Mouse (Mus musculus): ENCODE measurements at regions not wholly inside any gene's neighbourhood (a gene's known extent, or its start where the extent isn't known, plus 50 kb on each side); places are given as distances from the start of the nearest gene placed in this dataset.
A peak's percentile ranks its signal among the peaks of the same experiment; 100 is the strongest.

GRCm38 (mm10) chr1:72006696-72007291 is 205.3 kb downstream of the Mreg start:
- 25% methylated on average over 7 of the region's 7 CpGs for WGBS

GRCm38 (mm10) chr1:72005956-72006355 is 206.2 kb downstream of the Mreg start:
- no peak overlapping the region for H3K4me3 ChIP-seq
- no peaks in the 10 kb centered on the region for H3K27me3 ChIP-seq (ENCODE audit: insufficient read depth, poor library complexity, severe bottlenecking)
- no peaks in the 10 kb centered on the region for H3K9me3 ChIP-seq
- DNase-seq (ENCODE audit: low spot score) = no peak
- no peak overlapping the region for H3K27ac ChIP-seq
- H3K36me3 ChIP-seq = no peaks in the 10 kb centered on the region
- 28% methylated on average over 8 of the region's 8 CpGs for WGBS
- H3K4me1 ChIP-seq = peaks cover 32% of the 10 kb centered on the region

More at GRCm38 (mm10) chr1:72006696-72007291, 205.3 kb downstream of the Mreg start:
- Histone ChIP-seq H3K4me3 (0 out of 2 replicates have a peak overlapping the region, but pooled peaks have one; percentile 3), H3K27ac (peak overlapping the region; percentile 73), H3K36me3 (no peaks in the 10 kb centered on the region), H3K9me3 (no peaks in the 10 kb centered on the region), H3K27me3 (ENCODE audit: insufficient read depth, poor library complexity, severe bottlenecking) (no peaks in the 10 kb centered on the region), H3K4me1 (peaks cover 29% of the 10 kb centered on the region)
- no peak for DNase-seq (ENCODE audit: low spot score)

- Histone ChIP-seq H3K4me3 (no peak overlapping the region), H3K27ac (no peak overlapping the region), H3K4me1 (peaks cover 34% of the 10 kb centered on the region), H3K9me3 (no peaks in the 10 kb centered on the region), H3K27me3 (ENCODE audit: insufficient read depth, poor library complexity, severe bottlenecking) (no peaks in the 10 kb centered on the region), H3K36me3 (no peaks in the 10 kb centered on the region)
- 72% methylated on average over 7 of the region's 7 CpGs for WGBS
- no peak for DNase-seq (ENCODE audit: low spot score)
These were observed 206.6 kb downstream of the Mreg start for GRCm38 (mm10) chr1:72005550-72005949.

DNA sequence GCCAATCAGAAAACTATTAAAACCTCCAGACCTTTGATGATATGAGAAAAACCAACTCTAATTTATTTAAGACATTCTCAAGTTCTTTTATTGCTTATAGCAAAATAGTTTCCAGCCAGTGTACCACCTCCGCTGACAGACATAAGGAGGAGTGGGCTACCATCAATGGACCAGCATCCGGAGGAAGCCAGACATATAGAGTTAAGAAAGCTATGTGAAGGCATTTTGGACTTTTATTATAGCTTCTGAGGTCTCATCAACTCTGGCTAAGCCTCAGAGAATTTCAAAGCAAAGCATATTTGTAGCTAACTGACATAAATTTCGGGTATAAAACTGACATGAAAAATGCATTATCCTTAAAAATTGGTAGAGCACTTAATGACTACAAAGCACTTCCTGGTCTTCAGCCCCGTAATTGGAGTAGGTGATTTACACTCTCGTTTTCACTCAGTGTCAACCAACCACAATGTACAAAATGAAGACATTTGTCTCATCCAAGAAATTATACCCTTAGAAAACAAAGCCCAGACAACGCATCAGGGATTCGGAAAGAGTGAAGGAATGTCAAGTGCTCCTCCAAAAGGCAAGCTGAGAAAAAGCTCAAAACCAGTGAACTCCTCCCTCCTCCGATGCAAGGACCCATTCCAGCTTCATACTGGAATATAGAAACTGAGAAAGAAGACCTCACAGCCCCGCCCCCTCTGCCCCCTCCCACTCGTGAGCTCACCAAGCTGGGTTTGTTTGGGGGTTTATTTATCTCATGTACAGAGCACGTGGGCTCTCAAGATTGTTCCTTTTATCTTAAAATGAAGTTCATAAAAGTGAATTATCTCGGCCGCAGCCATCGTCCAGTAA is 208.5 kb downstream of the Mreg start:
- Histone ChIP-seq H3K36me3 (no peaks in the 10 kb centered on the region), H3K27ac (no peak overlapping the region), H3K27me3 (ENCODE audit: insufficient read depth, poor library complexity, severe bottlenecking) (no peaks in the 10 kb centered on the region), H3K4me1 (peaks cover 27% of the 10 kb centered on the region), H3K9me3 (no peaks in the 10 kb centered on the region), H3K4me3 (no peak overlapping the region)
- 82% methylated on average over 14 of the region's 14 CpGs for WGBS
- DNase-seq (ENCODE audit: low spot score) = no peak

DNA sequence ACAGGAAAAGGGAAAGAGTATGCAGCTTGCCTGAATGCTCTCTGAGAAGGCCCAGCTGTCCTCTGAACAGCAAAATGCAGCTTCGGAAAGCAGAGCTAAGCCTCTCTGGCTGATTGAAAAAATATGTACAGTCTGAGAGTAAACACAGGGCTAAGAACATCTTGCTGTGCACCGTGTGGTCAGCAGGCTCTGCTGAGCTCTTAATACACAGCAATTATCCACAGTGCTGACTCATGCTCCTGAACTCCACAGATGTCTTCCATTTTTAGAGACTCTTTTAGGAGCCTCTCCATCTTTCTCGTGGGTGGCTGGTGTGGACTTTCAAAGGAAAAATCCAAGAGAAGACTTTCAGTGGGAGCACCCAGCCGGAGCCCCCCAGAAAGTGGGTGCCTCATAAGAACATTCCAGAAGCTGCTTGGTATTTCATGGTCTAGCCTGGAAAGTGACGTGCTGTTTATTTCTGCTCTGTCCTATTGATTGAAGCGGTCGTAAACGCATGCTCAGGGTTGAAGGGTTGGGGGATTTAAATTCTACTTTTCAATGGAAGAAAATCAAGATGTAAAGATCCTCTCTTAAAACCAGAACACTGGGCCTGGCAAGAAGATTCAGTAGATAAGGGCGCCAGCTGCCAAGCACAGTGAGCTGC is 209.5 kb downstream of the Mreg start:
- no peaks in the 10 kb centered on the region for H3K36me3 ChIP-seq
- peaks cover 27% of the 10 kb centered on the region for H3K4me1 ChIP-seq
- no peak overlapping the region for H3K4me3 ChIP-seq
- no peak overlapping the region for H3K27ac ChIP-seq
- WGBS = 71% methylated on average over 9 of the region's 9 CpGs
- no peak for DNase-seq (ENCODE audit: low spot score)
- H3K27me3 ChIP-seq (ENCODE audit: insufficient read depth, poor library complexity, severe bottlenecking) = no peaks in the 10 kb centered on the region
- no peaks in the 10 kb centered on the region for H3K9me3 ChIP-seq

DNA sequence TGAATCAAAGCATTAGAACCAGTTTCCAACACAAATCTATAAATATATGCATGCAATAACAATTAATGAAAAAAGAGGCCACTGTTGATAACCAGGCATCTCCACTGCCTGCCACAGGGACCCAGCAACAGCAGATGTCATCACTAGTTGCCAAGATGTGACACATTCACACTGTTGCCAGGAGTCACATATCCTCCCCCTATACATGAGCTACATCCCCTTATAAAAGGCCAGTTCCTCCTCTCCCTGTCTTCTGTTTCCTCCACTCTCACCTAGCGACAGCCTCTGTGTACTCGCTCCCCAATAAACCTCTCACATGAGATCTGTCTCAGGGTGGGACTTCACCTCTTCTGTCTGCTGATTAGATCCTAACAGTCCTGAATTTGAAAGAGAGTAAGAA is 211.4 kb downstream of the Mreg start:
- DNase-seq (ENCODE audit: low spot score) = no peak
- Histone ChIP-seq H3K4me3 (no peak overlapping the region), H3K27me3 (ENCODE audit: insufficient read depth, poor library complexity, severe bottlenecking) (no peaks in the 10 kb centered on the region), H3K27ac (no peak overlapping the region), H3K4me1 (peaks cover 14% of the 10 kb centered on the region), H3K36me3 (no peaks in the 10 kb centered on the region), H3K9me3 (no peaks in the 10 kb centered on the region)
- WGBS = 57% methylated on average over 2 of the region's 2 CpGs

DNA sequence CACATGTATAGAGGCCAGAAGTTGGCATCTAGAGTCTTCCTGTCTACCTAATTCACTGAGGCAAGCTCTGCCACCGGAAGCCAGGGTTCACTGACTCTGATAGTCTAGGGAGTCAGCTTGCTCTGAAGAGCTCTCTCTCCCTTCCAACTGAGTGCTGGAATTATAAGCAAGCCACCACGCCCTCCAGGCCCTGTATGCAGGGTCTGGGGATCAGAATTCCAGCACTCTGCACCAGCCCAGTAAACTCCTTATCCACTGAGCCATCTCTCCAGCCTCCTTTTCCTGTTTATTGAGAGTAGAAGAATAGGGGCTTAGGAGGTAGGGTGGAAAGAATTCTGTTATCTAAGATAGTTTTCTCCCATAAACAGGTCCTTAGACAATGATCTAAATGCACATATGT is 215.3 kb downstream of the Mreg start:
- no peaks in the 10 kb centered on the region for H3K9me3 ChIP-seq

GRCm38 (mm10) chr1:71996234-71996619 is 215.9 kb downstream of the Mreg start:
- no peak overlapping the region for H3K27ac ChIP-seq
- H3K27me3 ChIP-seq (ENCODE audit: insufficient read depth, poor library complexity, severe bottlenecking) = no peaks in the 10 kb centered on the region
- WGBS = 81% methylated on average over 7 of the region's 7 CpGs
- DNase-seq (ENCODE audit: low spot score) = no peak
- H3K4me3 ChIP-seq = no peak overlapping the region
- no peaks in the 10 kb centered on the region for H3K36me3 ChIP-seq
- no peaks in the 10 kb centered on the region for H3K9me3 ChIP-seq
- peaks cover 6% of the 10 kb centered on the region for H3K4me1 ChIP-seq

More for the DNA sequence above, 215.3 kb downstream of the Mreg start:
- Histone ChIP-seq H3K4me3 (no peak overlapping the region), H3K27ac (no peak overlapping the region), H3K4me1 (peaks cover 6% of the 10 kb centered on the region), H3K36me3 (no peaks in the 10 kb centered on the region), H3K27me3 (ENCODE audit: insufficient read depth, poor library complexity, severe bottlenecking) (no peaks in the 10 kb centered on the region)
- DNase-seq (ENCODE audit: low spot score) = no peak
- WGBS = 70% methylated on average over 2 of the region's 2 CpGs

DNA sequence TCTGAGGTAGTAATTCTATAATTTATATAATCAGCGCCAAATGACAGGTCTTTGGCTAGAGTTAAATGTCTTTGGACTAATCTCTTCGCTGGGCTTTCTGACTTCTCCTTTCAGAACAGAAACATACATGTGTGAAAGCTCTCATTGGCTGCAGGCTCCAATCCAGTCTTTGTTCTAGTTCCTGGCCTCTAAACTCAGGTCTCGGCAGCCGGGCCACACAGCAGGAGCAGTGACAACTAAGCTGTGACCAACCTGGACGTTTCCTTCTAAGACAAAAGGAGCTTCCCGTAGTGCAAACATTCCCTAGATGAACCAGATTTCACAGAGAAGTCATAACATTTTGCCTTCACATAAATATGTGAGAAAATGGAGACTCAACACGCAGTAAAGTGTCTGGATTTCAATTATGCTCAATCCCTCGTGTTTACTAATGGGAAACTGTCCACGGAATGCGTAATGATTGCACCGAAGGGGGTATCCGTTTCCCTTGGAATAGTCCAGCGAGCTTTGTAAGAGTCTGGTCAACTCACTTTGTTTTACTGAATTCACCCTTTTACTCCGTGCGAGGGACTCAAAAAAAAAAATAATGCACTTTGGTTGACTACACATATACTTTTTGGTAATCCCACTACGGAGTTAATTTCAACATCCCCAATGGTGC is 216.4 kb downstream of the Mreg start:
- H3K27me3 ChIP-seq (ENCODE audit: insufficient read depth, poor library complexity, severe bottlenecking) = no peaks in the 10 kb centered on the region
- no peaks in the 10 kb centered on the region for H3K9me3 ChIP-seq
- no peaks in the 10 kb centered on the region for H3K36me3 ChIP-seq
- no peak overlapping the region for H3K27ac ChIP-seq
- peaks cover 2% of the 10 kb centered on the region; the same call in 1 of the 2 replicates for H3K4me1 ChIP-seq
- no peak overlapping the region for H3K4me3 ChIP-seq
- DNase-seq (ENCODE audit: low spot score) = no peak
- whole genome bisulfite sequencing = 81% methylated on average over 16 of the region's 16 CpGs

DNA sequence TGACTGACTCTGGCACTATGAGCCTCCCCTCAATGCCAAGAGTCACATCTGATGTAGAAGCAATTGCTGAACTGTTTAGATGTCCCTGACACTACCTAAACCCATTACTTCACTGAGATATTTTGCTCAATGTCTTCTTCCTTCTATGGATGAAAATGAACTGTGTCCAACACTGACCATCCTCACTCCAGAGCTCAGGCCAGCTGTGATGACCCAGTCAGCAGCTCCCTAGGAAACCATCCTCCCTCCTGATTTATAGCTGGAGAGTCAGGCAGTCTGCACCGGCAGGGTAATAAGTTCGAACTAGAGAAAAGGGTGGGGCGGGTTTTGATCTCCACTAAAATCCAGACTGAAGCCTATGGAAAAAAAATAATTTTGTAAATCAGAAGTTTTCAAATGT is 221.2 kb downstream of the Mreg start:
- 87% methylated on average over 3 of the region's 3 CpGs for WGBS
- Histone ChIP-seq H3K9me3 (no peaks in the 10 kb centered on the region), H3K4me1 (no peaks in the 10 kb centered on the region), H3K36me3 (no peaks in the 10 kb centered on the region), H3K27me3 (ENCODE audit: insufficient read depth, poor library complexity, severe bottlenecking) (no peaks in the 10 kb centered on the region), H3K27ac (no peak overlapping the region), H3K4me3 (no peak overlapping the region)
- DNase-seq (ENCODE audit: low spot score) = no peak

DNA sequence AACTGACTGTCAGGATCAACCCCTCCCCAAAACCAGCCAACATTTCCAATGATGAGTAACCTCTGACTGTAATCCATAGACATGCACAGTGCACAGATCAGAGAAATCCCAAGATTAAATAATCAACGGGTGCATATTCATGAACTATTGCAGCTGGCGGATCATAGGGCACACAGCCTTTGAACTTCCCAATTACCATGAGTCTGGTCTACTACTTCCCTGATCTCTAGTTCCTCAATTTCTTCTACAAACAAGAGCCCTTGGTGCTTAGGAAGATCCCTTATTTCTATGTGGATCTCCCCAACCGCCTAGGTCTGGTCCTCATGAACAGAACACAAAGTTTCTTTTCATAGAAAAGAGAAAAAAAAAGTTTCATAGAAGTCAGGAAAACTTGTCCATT is 224.0 kb downstream of the Mreg start:
- DNase-seq (ENCODE audit: low spot score) = no peak
- no peak overlapping the region for H3K4me3 ChIP-seq
- WGBS = 90% methylated on average over 3 of the region's 3 CpGs

GRCm38 (mm10) chr1:71986047-71986446 is 226.1 kb downstream of the Mreg start:
- no peaks in the 10 kb centered on the region for H3K36me3 ChIP-seq
- WGBS = 70% methylated on average over 1 of the region's 1 CpGs
- H3K27me3 ChIP-seq (ENCODE audit: insufficient read depth, poor library complexity, severe bottlenecking) = no peaks in the 10 kb centered on the region
- no peaks in the 10 kb centered on the region for H3K4me1 ChIP-seq
- no peak for DNase-seq (ENCODE audit: low spot score)
- H3K9me3 ChIP-seq = no peaks in the 10 kb centered on the region
- no peak overlapping the region for H3K4me3 ChIP-seq
- H3K27ac ChIP-seq = no peak overlapping the region

More for the DNA sequence above, 224.0 kb downstream of the Mreg start:
- no peaks in the 10 kb centered on the region for H3K9me3 ChIP-seq
- no peaks in the 10 kb centered on the region for H3K27me3 ChIP-seq (ENCODE audit: insufficient read depth, poor library complexity, severe bottlenecking)
- no peaks in the 10 kb centered on the region for H3K36me3 ChIP-seq
- no peak overlapping the region for H3K27ac ChIP-seq
- H3K4me1 ChIP-seq = no peaks in the 10 kb centered on the region

DNA sequence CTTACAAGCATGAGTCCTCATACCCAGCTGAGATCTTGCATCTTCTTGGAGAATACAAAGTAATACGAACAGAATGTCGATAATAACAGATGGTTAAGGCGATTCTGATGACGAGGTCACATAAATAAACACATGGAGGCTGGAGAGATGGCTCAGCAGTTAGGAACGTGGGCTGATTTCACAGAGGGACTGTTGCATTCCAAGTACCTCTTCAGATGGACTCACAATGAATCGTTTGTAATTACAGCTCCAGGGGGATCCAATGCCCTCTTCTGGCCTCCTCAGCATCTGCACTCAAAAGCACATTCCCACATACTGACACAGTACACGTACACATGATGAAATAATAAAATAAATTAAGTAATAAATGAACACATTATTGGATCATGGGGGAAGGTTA is 228.3 kb downstream of the Mreg start:
- H3K27me3 ChIP-seq (ENCODE audit: insufficient read depth, poor library complexity, severe bottlenecking) = no peaks in the 10 kb centered on the region
- no peak overlapping the region for H3K27ac ChIP-seq
- H3K9me3 ChIP-seq = no peaks in the 10 kb centered on the region
- H3K36me3 ChIP-seq = no peaks in the 10 kb centered on the region
- whole genome bisulfite sequencing = 90% methylated on average over 7 of the region's 7 CpGs
- H3K4me1 ChIP-seq = no peaks in the 10 kb centered on the region
- no peak overlapping the region for H3K4me3 ChIP-seq
- no peak for DNase-seq (ENCODE audit: low spot score)
